Mouse (Mus musculus) stomach, postnatal 0 days (tissue): ENCODE results near the gene Opcml. TPM values are rescaled to one million over a fixed set of nuclear protein-coding genes. Genes with fewer than 3 reads are reported as not detected.

Experiments used
- ATAC-seq: fragments of 200-750 bp; cut with Nextera tagmentation; 2 replicates; pipeline ENCODE4 v1.8.0; 2017; ENCODE audit not compliant: low FRiP score, low TSS enrichment
- DNase-seq: peaks from one replicate; pipeline ENCODE4 v3.0.0-alpha.2; 2016; ENCODE audit warnings: low spot score
- H3K27ac ChIP-seq: fragments of 300-500 bp; sonication (generic); replicated peaks from 2 replicates; pipeline ENCODE4 v1.5.1; 2014; ENCODE audit warnings: mild to moderate bottlenecking, control low read depth
- H3K27me3 ChIP-seq: fragments of 300-500 bp; sonication (generic); 2 replicates; pipeline ENCODE4 v1.6.1; 2014; ENCODE audit warnings: low read length; ENCODE audit not compliant: control insufficient read depth, insufficient read depth
- H3K36me3 ChIP-seq: fragments of 300-500 bp; sonication (generic); 2 replicates; pipeline ENCODE4 v1.6.1; 2014; ENCODE audit warnings: low read length, mixed read lengths; ENCODE audit not compliant: control insufficient read depth, insufficient read depth
- H3K4me1 ChIP-seq: fragments of 300-500 bp; sonication (generic); replicated peaks from 2 replicates; pipeline ENCODE4 v1.6.1; 2014; ENCODE audit warnings: antibody characterized with exemption; ENCODE audit not compliant: control insufficient read depth, insufficient read depth
- H3K4me2 ChIP-seq: fragments of 300-500 bp; sonication (generic); replicated peaks from 2 replicates; pipeline ENCODE4 v1.6.1; 2014; ENCODE audit warnings: low read depth, mild to moderate bottlenecking, control low read depth, moderate library complexity
- H3K4me3 ChIP-seq: fragments of 300-500 bp; sonication (generic); 2 replicates; pipeline ENCODE4 v1.5.1; 2014; ENCODE audit warnings: low read depth, low read length, control low read depth
- H3K9ac ChIP-seq: fragments of 300-500 bp; sonication (generic); 2 replicates; pipeline ENCODE4 v1.6.1; 2014; ENCODE audit warnings: mild to moderate bottlenecking, low read length, control low read depth, mixed read lengths
- H3K9me3 ChIP-seq: fragments of 300-500 bp; sonication (generic); 2 replicates; pipeline ENCODE4 v1.6.1; 2016; ENCODE audit warnings: low read length; ENCODE audit not compliant: control insufficient read depth
- CTCF ChIP-seq: IDR thresholded peaks from 2 replicates; pipeline ENCODE4 v1.5.1; 2016; ENCODE audit warnings: antibody characterized with exemption, low read depth, mild to moderate bottlenecking, moderate library complexity
- EP300 ChIP-seq: optimal IDR thresholded peaks from 2 replicates; pipeline ENCODE3; 2016; ENCODE audit warnings: antibody characterized with exemption
- WGBS: fragments of 180-500 bp; shearing (Covaris S2); extraction: QIAGEN DNeasy Blood & Tissue Kit; methylation state at CpG from one replicate; pipeline ENCODE4 v1.1.7; 2014; 5-methylcytosine and 5-hydroxymethylcytosine counted together
- polyA plus RNA-seq: library from polyadenylated mRNA; unstranded; fragments of >200 nt; fragmentation: Nextera tagmentation; extraction: Ambion mirVana; gene quantifications from 2 replicates; pipeline ENCODE4 v1.2.1, GENCODE M21; 2015

Opcml gene
- polyA plus RNA-seq, 1 experiment from 2014 or later: 1.1 TPM

DNA sequence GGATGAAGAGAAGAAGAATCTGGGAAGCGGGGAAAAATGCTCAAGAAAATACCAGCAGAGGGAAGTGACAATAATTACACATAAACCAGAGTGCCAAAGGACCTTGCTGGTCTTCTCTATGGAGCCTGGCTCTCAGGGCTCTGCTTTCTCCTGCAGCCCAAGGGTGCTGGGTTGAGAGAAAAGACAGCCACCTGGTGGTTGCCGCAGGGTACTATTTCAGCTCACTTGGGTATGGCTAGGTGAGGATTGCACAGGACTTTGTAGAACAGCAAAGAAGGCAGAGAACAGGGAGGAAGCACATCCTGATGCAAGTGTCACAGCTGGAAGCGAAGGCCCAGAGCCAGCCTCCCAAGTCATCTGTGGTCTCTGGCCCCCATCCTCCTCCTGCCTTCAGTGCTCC, 407.1 kb downstream of the Opcml start:
- H3K9me3 ChIP-seq: no peaks in the 10 kb centered on the region
- no peak overlapping the region for H3K9ac ChIP-seq
- no peaks in the 10 kb centered on the region for H3K36me3 ChIP-seq
- peak; percentile 68 for DNase-seq
- no peaks in the 10 kb centered on the region for H3K4me1 ChIP-seq
- ATAC-seq: no peak
- H3K4me2 ChIP-seq: no peak overlapping the region
- H3K27me3 ChIP-seq: no peaks in the 10 kb centered on the region
- WGBS: 46% methylated on average over 3 of the region's 3 CpGs
- no peak overlapping the region for H3K4me3 ChIP-seq
- H3K27ac ChIP-seq: no peak overlapping the region
- TF ChIP-seq CTCF: peak; percentile 83
- no peak for TF ChIP-seq EP300

DNA sequence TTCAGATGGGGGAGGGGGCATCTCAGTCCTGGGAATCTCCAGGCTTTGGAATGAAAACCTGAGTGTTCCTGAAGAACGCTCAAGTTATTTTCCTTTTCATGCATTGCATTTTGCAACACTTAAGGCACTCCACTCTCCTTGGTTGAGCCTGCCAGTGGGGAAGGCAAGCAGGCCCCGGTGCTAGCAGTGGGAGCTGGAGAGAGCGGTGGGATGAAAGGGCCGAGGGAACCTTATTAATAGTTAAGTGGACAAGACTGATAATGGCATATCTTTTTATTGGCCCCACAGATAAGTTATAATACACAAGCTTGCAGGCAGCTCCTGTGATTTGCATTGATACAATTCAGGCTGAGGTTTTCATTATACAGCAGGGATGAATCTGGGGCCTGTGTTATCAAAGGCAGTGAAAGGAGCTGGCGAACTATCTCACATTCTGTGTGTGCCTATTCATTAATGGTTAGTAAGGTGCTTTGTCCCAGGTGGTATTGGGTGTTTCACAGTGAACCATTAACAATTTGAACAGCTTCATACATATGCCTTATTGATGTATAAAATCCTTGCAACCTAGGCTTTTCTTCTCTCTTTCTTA, 407.6 kb downstream of the Opcml start:
- TF ChIP-seq CTCF (no peak), EP300 (no peak)
- WGBS: 67% methylated on average over 5 of the region's 5 CpGs
- H3K9ac ChIP-seq: no peak overlapping the region
- H3K36me3 ChIP-seq: no peaks in the 10 kb centered on the region
- H3K27ac ChIP-seq: no peak overlapping the region
- ATAC-seq: peak; percentile 35; the same call in 1 of the 2 replicates
- no peak overlapping the region for H3K4me3 ChIP-seq
- no peaks in the 10 kb centered on the region for H3K27me3 ChIP-seq
- no peaks in the 10 kb centered on the region for H3K9me3 ChIP-seq
- DNase-seq: peak; percentile 40
- H3K4me2 ChIP-seq: no peak overlapping the region
- no peaks in the 10 kb centered on the region for H3K4me1 ChIP-seq

DNA sequence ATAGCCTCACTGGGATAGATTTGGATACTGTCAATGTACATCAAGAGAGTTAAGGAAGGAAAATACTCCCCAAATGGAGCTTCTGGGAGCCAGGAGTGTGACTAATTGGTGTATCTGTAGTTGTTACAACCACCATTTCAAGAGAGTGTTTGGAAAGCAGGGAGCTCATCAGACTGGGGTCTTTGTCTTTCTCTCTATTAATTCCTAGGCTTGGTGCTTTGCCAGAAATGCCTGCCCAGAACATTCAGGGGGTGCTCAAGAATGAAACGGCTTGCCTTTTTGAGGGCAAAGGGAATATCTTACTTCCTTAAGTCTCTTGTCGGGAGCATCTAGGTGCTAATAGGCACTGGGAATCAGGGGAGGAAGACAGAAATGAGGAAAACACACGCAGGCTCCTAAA, 416.9 kb downstream of the Opcml start:
- TF ChIP-seq CTCF: no peak
- TF ChIP-seq EP300: no peak
- Histone ChIP-seq H3K4me1 (no peaks in the 10 kb centered on the region), H3K27ac (no peak overlapping the region), H3K9ac (no peak overlapping the region), H3K27me3 (no peaks in the 10 kb centered on the region), H3K4me3 (no peak overlapping the region), H3K9me3 (no peaks in the 10 kb centered on the region), H3K36me3 (no peaks in the 10 kb centered on the region), H3K4me2 (no peak overlapping the region)
- ATAC-seq (no peak), DNase-seq (no peak)
- 78% methylated on average over 3 of the region's 3 CpGs for whole genome bisulfite sequencing

DNA sequence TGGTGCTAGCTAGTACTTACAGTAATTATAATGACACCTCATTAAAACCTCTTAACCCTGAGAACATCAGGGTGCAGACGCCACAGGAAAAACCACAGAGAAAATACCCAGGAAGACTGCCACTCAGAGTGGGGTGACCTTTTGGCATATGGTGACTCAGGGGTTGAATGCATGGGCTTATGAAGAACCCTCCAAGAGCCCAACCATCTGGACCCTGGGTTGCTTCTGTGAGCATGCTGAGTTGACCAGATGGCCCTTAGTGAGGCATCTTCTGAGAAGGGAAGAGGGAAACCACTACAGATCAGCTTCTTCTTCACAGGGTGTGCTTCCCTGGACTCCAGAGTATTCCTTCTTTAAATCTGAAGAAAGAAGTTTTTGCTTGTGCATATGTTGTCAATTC, 418.1 kb downstream of the Opcml start:
- WGBS: 77% methylated on average over 1 of the region's 1 CpGs
- H3K27ac ChIP-seq: no peak overlapping the region
- DNase-seq: no peak
- H3K4me2 ChIP-seq: no peak overlapping the region
- H3K36me3 ChIP-seq: no peaks in the 10 kb centered on the region
- ATAC-seq: no peak
- H3K27me3 ChIP-seq: no peaks in the 10 kb centered on the region
- no peak overlapping the region for H3K4me3 ChIP-seq
- no peak for TF ChIP-seq EP300
- TF ChIP-seq CTCF: no peak
- H3K9ac ChIP-seq: no peak overlapping the region
- no peaks in the 10 kb centered on the region for H3K4me1 ChIP-seq
- no peaks in the 10 kb centered on the region for H3K9me3 ChIP-seq

DNA sequence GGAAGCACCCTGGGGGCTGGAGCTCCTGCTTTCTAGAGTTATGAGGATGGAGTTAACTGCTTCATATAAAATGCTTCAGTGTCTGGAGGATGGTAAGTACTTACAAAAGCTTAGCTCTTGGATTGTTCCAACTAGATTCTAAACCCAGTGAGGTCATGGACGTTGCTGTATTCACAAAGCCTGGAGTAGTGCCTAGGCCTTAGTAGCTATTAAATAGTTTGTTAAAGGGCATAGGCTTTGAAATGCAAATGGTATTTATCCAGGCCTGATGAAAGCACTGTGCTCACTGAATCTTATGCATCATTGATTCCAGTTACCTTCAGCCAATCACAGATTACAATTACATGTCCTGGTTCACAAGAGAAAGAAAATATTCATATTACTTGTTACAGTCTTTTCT, 421.3 kb downstream of the Opcml start:
- WGBS: 53% methylated on average over 1 of the region's 1 CpGs
- Histone ChIP-seq H3K4me2 (no peak overlapping the region), H3K27ac (no peak overlapping the region), H3K36me3 (no peaks in the 10 kb centered on the region), H3K27me3 (no peaks in the 10 kb centered on the region), H3K9ac (no peak overlapping the region), H3K4me3 (no peak overlapping the region), H3K9me3 (no peaks in the 10 kb centered on the region), H3K4me1 (no peaks in the 10 kb centered on the region)
- no peak for DNase-seq
- no peak for ATAC-seq
- TF ChIP-seq EP300 (no peak), CTCF (no peak)

DNA sequence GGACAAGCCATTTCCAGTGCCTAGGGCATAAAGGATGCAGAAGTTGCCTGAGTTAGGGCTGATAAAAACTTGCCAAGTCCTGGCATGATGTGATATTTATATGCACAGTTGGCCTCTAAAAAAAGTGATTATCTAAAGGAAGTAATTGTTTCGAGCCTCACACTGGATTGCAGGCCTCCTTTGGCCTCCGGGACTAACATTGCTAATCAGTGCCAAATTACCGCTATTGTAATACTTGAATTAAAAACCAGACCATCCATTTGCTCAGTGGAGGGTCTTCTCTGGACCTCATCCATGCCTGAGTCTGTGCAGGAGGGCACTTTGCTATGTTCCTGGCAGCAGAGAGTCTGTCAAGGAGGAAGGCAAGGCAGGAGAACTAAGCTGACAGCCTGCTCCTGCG, 423.3 kb downstream of the Opcml start:
- H3K4me1 ChIP-seq: no peaks in the 10 kb centered on the region
- ATAC-seq: no peak
- no peak overlapping the region for H3K27ac ChIP-seq
- H3K36me3 ChIP-seq: no peaks in the 10 kb centered on the region
- TF ChIP-seq EP300 (no peak), CTCF (no peak)
- 62% methylated on average over 4 of the region's 4 CpGs for whole genome bisulfite sequencing
- H3K9ac ChIP-seq: no peak overlapping the region
- no peaks in the 10 kb centered on the region for H3K9me3 ChIP-seq
- DNase-seq: no peak
- no peak overlapping the region for H3K4me2 ChIP-seq
- H3K4me3 ChIP-seq: no peak overlapping the region
- no peaks in the 10 kb centered on the region for H3K27me3 ChIP-seq
